Mouse (Mus musculus) MEL (cell line): ENCODE measurements around the gene Bnip3. TPM values are rescaled to one million over a fixed set of nuclear protein-coding genes. Genes with fewer than 3 reads are reported as not detected.
A peak's percentile ranks its signal among the peaks of the same experiment; 100 is the strongest.

Source experiments
- DNase-seq: peaks from one replicate; pipeline ENCODE4 v3.0.0; 2011; ENCODE audit warnings: low read depth, low spot score
- H3K27ac ChIP-seq: 2 replicates; pipeline ENCODE4 v1.5.1; 2012; ENCODE audit warnings: low read depth, mild to moderate bottlenecking, control low read depth, low read length, moderate library complexity; ENCODE audit not compliant: control insufficient read depth
- H3K27me3 ChIP-seq, 2 experiments: fragments of 150-350 bp in 1 of 2; sonication (generic) in 1 of 2; 2 replicates each; pipeline ENCODE4 v1.6.1; 2012; ENCODE audit warnings: low read length in 2 of 2, mild to moderate bottlenecking in 2 of 2, improper control_type of control experiment in 1 of 2, moderate library complexity in 1 of 2; ENCODE audit not compliant: insufficient read depth in 2 of 2, control insufficient read depth in 1 of 2
- H3K36me3 ChIP-seq, 2 experiments: 2 replicates each; pipeline ENCODE4 v1.6.1; 2012 to 2014; ENCODE audit warnings: low read length in 2 of 2, improper control_type of control experiment in 1 of 2, inconsistent platforms in 1 of 2, mild to moderate bottlenecking in 1 of 2; ENCODE audit not compliant: insufficient read depth in 2 of 2, control insufficient read depth in 1 of 2
- H3K4me1 ChIP-seq, 2 experiments: fragments of 150-350 bp in 1 of 2; sonication (generic) in 1 of 2; 2 replicates each; pipeline ENCODE4 v1.6.1; 2012; ENCODE audit warnings: low read length in 2 of 2, improper control_type of control experiment in 1 of 2, mild to moderate bottlenecking in 1 of 2; ENCODE audit not compliant: insufficient read depth in 2 of 2, control insufficient read depth in 1 of 2
- H3K4me3 ChIP-seq, 2 experiments: fragments of 150-350 bp in 1 of 2; sonication (generic) in 1 of 2; 2 replicates each; pipeline ENCODE4 v1.5.1; 2012; ENCODE audit warnings: low read depth in 2 of 2, low read length in 2 of 2, mild to moderate bottlenecking in 2 of 2, moderate library complexity in 2 of 2, control low read depth in 1 of 2, improper control_type of control experiment in 1 of 2; ENCODE audit not compliant: control insufficient read depth in 1 of 2, insufficient read depth in 1 of 2
- H3K79me2 ChIP-seq: 2 replicates; pipeline ENCODE4 v1.6.1; 2012; ENCODE audit warnings: mild to moderate bottlenecking, low read length, moderate library complexity; ENCODE audit not compliant: control insufficient read depth, poor library complexity, insufficient read depth
- H3K9ac ChIP-seq: 2 replicates; pipeline ENCODE4 v1.6.1; 2012; ENCODE audit warnings: low read depth, mild to moderate bottlenecking, control low read depth, low read length, moderate library complexity; ENCODE audit not compliant: control insufficient read depth, poor library complexity, severe bottlenecking
- H3K9me3 ChIP-seq: fragments of 150-350 bp; sonication (generic); replicated peaks from 2 replicates; pipeline ENCODE4 v1.6.1; 2012; ENCODE audit warnings: mild to moderate bottlenecking, low read length, improper control_type of control experiment, moderate library complexity; ENCODE audit not compliant: insufficient read depth
- BHLHE40 ChIP-seq: IDR thresholded peaks from 2 replicates; pipeline ENCODE4 v1.6.1; 2012; ENCODE audit warnings: low read depth, mild to moderate bottlenecking, inconsistent platforms, low read length, improper control_type of control experiment, borderline replicate concordance
- CHD1 ChIP-seq: IDR thresholded peaks from 2 replicates; pipeline ENCODE4 v1.6.1; 2012; ENCODE audit warnings: low read depth, mild to moderate bottlenecking, inconsistent platforms, low read length, improper control_type of control experiment
- CHD2 ChIP-seq: IDR thresholded peaks from 2 replicates; pipeline ENCODE4 v1.6.1; 2011; ENCODE audit warnings: low read length, improper control_type of control experiment
- CTCF ChIP-seq, 3 experiments: IDR thresholded peaks in 2 of 3; conservative IDR thresholded peaks in 1 of 3; 2 replicates each; pipeline ENCODE4 v1.5.1; 2011 to 2012; ENCODE audit warnings: low read length in 3 of 3, low read depth in 2 of 3, mild to moderate bottlenecking in 2 of 3, improper control_type of control experiment in 1 of 3, inconsistent platforms in 1 of 3, mixed read lengths in 1 of 3, moderate library complexity in 1 of 3; ENCODE audit not compliant: control insufficient read depth in 1 of 3, insufficient read depth in 1 of 3, poor library complexity in 1 of 3, severe bottlenecking in 1 of 3
- ETS1 ChIP-seq: IDR thresholded peaks from 2 replicates; pipeline ENCODE4 v1.6.1; 2012; ENCODE audit warnings: low read depth, mild to moderate bottlenecking, inconsistent platforms, low read length, improper control_type of control experiment, moderate library complexity
- MAX ChIP-seq: IDR thresholded peaks from 2 replicates; pipeline ENCODE4 v1.6.1; 2011; ENCODE audit warnings: low read length, improper control_type of control experiment
- MEF2A ChIP-seq: IDR thresholded peaks from 2 replicates; pipeline ENCODE4 v1.6.1; 2014; ENCODE audit warnings: low read depth, mild to moderate bottlenecking, inconsistent platforms, low read length, improper control_type of control experiment; ENCODE audit not compliant: poor library complexity, insufficient replicate concordance, severe bottlenecking; ENCODE audit errors: extremely low read depth
- NRF1 ChIP-seq: IDR thresholded peaks from 2 replicates; pipeline ENCODE4 v1.6.1; 2014; ENCODE audit warnings: low read depth, mild to moderate bottlenecking, inconsistent platforms, low read length, improper control_type of control experiment, moderate library complexity; ENCODE audit not compliant: poor library complexity, insufficient read depth, severe bottlenecking
- POLR2AphosphoS2 ChIP-seq: IDR thresholded peaks from 2 replicates; pipeline ENCODE4 v1.6.1; 2011; ENCODE audit warnings: low read length, improper control_type of control experiment
- TCF12 ChIP-seq: IDR thresholded peaks from 2 replicates; pipeline ENCODE4 v1.6.1; 2014; ENCODE audit warnings: low read depth, mild to moderate bottlenecking, inconsistent platforms, low read length, improper control_type of control experiment, moderate library complexity
- UBTF ChIP-seq: IDR thresholded peaks from 2 replicates; pipeline ENCODE4 v1.6.1; 2012; ENCODE audit warnings: low read depth, mild to moderate bottlenecking, inconsistent platforms, low read length, improper control_type of control experiment, moderate library complexity, borderline replicate concordance; ENCODE audit not compliant: insufficient read depth
- ZC3H11A ChIP-seq: IDR thresholded peaks from 2 replicates; pipeline ENCODE4 v1.6.1; 2012; ENCODE audit warnings: low read depth, mild to moderate bottlenecking, inconsistent platforms, low read length, improper control_type of control experiment
- ZKSCAN1 ChIP-seq: IDR thresholded peaks from 2 replicates; pipeline ENCODE4 v1.6.1; 2012; ENCODE audit warnings: low read depth, mild to moderate bottlenecking, inconsistent platforms, low read length, improper control_type of control experiment, moderate library complexity
- ZNF384 ChIP-seq: IDR thresholded peaks from 2 replicates; pipeline ENCODE4 v1.6.1; 2012; ENCODE audit warnings: low read depth, mild to moderate bottlenecking, inconsistent platforms, low read length, improper control_type of control experiment
- polyA plus RNA-seq, 2 experiments: library from polyadenylated mRNA; stranded (reverse) in 1 of 2; unstranded in 1 of 2; fragments of >175 nt in 1 of 2; fragments of >200 nt in 1 of 2; gene quantifications; 2 replicates each; pipeline versions ENCODE4 v1.2.1 to v1.2.4; 2012; ENCODE audit warnings: low replicate concordance in 2 of 2, low read depth in 1 of 2; ENCODE audit not compliant: insufficient read length in 2 of 2, insufficient read depth in 1 of 2, missing spikeins in 1 of 2
- total RNA-seq: library from RNA; depleted of rRNA; stranded (reverse); fragments of 300-350 nt; gene quantifications from 2 replicates; pipeline ENCODE4 v1.2.3, GENCODE M21; 2012

Bnip3 gene
- total and polyA plus RNA-seq, 3 experiments = 37.0 to 135 TPM; not detected in 1

DNA sequence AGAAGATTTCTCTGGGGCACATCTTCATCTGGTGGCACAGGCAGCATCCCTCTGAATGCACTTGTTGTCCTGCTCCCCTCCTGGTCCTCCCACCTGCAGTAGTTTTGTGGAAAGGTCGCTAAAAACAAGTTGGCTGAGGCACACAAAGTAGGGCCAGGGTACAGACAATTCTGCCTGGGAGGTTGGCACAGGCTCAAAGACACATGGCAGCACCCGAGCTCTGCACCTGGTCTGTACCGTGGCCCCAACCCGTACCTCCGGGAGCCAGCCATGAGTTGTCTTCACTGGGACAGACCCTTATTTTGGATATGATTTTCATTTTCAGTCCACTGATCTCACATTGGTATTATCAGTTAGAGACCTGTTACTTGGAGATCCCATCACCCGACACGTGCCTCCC lies 29.7 kb upstream of the Bnip3 start:
- Histone ChIP-seq H3K36me3 (no peaks in the 10 kb centered on the region), H3K9me3 (no peaks in the 10 kb centered on the region), H3K79me2 (no peaks in the 10 kb centered on the region), H3K4me1 (no peaks in the 10 kb centered on the region), H3K9ac (no peak overlapping the region), H3K27ac (no peak overlapping the region), H3K4me3 (no peak overlapping the region), H3K27me3 (no peaks in the 10 kb centered on the region)
- DNase-seq = no peak
- TF ChIP-seq MAX = no peak
- no peak for TF ChIP-seq MEF2A
- TF ChIP-seq CTCF (IDR thresholded peaks at IDR 0.05 in 2 of 3, conservative IDR thresholded peaks at IDR 0.05 in 1 of 3; ENCODE audit: control insufficient read depth in 1 of 3, insufficient read depth in 1 of 3, low read depth in 2 of 3, low read length in 3 of 3, poor library complexity in 1 of 3, severe bottlenecking in 1 of 3) = no peak
- TF ChIP-seq CHD2 = no peak

DNA sequence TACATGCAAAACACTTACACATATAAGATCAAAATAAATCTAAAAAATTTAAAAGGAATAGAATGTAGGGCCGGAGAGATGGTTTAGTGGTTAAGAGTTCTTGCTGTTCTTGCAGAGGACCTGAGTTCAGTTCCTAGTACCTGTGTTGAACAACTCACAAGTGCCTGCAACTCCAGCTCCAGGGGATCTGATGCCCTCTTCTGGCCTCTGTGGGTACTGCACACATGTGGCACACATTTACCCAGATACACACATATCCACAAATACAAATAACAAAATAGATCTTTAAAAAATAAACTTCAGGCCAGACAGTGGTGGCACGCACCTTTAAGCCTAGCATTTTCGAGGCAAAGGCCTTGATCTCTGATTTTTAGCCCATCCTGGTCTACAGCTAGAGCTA lies 25.2 kb upstream of the Bnip3 start:
- no peak for DNase-seq
- TF ChIP-seq CTCF (IDR thresholded peaks at IDR 0.05 in 2 of 3, conservative IDR thresholded peaks at IDR 0.05 in 1 of 3; ENCODE audit: control insufficient read depth in 1 of 3, insufficient read depth in 1 of 3, low read depth in 2 of 3, low read length in 3 of 3, poor library complexity in 1 of 3, severe bottlenecking in 1 of 3) (peak in 2 of 3 experiments; percentile 2 to 28; a peak in 3 of 6 replicates), POLR2AphosphoS2 (no peak)
- H3K27ac ChIP-seq = no peak overlapping the region
- H3K9ac ChIP-seq = no peak overlapping the region
- H3K9me3 ChIP-seq = no peaks in the 10 kb centered on the region
- H3K36me3 ChIP-seq = no peaks in the 10 kb centered on the region
- H3K4me3 ChIP-seq = no peak overlapping the region
- H3K27me3 ChIP-seq = no peaks in the 10 kb centered on the region
- H3K79me2 ChIP-seq = no peaks in the 10 kb centered on the region
- no peaks in the 10 kb centered on the region for H3K4me1 ChIP-seq

DNA sequence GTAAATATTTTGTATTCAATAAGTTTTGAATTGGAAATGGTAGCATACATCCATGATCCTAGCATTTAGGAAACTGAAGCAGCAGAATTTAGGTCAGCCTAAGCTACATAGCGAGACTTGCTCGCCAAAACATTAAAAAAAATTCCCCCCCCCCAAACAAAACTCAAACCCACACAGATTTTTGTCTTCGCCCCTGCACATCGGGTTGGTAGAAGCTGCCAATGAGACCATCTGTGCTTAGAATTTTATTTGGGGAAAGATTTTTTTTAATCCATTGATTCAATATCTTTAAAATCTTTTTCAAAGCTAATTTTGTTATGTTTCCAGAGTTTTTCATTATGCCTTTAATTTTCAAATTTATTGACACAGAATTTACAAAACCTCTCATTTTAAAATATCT lies 19.1 kb upstream of the Bnip3 start:
- Histone ChIP-seq H3K27me3 (no peaks in the 10 kb centered on the region), H3K9me3 (no peaks in the 10 kb centered on the region), H3K36me3 (no peaks in the 10 kb centered on the region), H3K27ac (no peak overlapping the region), H3K79me2 (no peaks in the 10 kb centered on the region), H3K9ac (no peak overlapping the region), H3K4me3 (no peak overlapping the region), H3K4me1 (no peaks in the 10 kb centered on the region)
- no peak for DNase-seq
- TF ChIP-seq ZNF384 = no peak
- no peak for TF ChIP-seq CTCF (IDR thresholded peaks at IDR 0.05 in 2 of 3, conservative IDR thresholded peaks at IDR 0.05 in 1 of 3; ENCODE audit: control insufficient read depth in 1 of 3, insufficient read depth in 1 of 3, low read depth in 2 of 3, low read length in 3 of 3, poor library complexity in 1 of 3, severe bottlenecking in 1 of 3)
- TF ChIP-seq ZKSCAN1 = no peak
- no peak for TF ChIP-seq CHD1
- no peak for TF ChIP-seq ETS1
- TF ChIP-seq ZC3H11A = no peak
- TF ChIP-seq UBTF = no peak
- TF ChIP-seq BHLHE40 = no peak
- TF ChIP-seq TCF12 = no peak
- TF ChIP-seq NRF1 = no peak
